Mouse (Mus musculus) kidney, adult 2 months (tissue): ENCODE measurements around the gene Bbip1. TPM values are rescaled to one million over a fixed set of nuclear protein-coding genes. Genes with fewer than 3 reads are reported as not detected.

Source experiments
- DNase-seq: peaks from one replicate; pipeline ENCODE4 v3.0.0; 2021
- H3K27ac ChIP-seq: fragments of 200-500 bp; 2 replicates; pipeline ENCODE4 v1.5.1; 2012; ENCODE audit warnings: low read depth, low read length, control low read depth, inconsistent platforms; ENCODE audit not compliant: insufficient read depth
- H3K27me3 ChIP-seq: fragments of 200-500 bp; replicated peaks from 2 replicates; pipeline ENCODE4 v1.6.1; 2012; ENCODE audit warnings: mild to moderate bottlenecking, moderate library complexity, low read length, inconsistent platforms; ENCODE audit not compliant: control insufficient read depth, insufficient read depth
- H3K36me3 ChIP-seq: fragments of 200-500 bp; 2 replicates; pipeline ENCODE4 v1.6.1; 2012; ENCODE audit warnings: mild to moderate bottlenecking, moderate library complexity, low read length, inconsistent platforms; ENCODE audit not compliant: control insufficient read depth, insufficient read depth
- H3K4me1 ChIP-seq: fragments of 200-500 bp; 2 replicates; pipeline ENCODE4 v1.6.1; 2011; ENCODE audit warnings: low read length; ENCODE audit not compliant: control insufficient read depth, insufficient read depth
- H3K4me3 ChIP-seq: fragments of 200-500 bp; 2 replicates; pipeline ENCODE4 v1.5.1; 2011; ENCODE audit warnings: mild to moderate bottlenecking, low read depth, low read length, control low read depth; ENCODE audit not compliant: insufficient read depth
- CTCF ChIP-seq: fragments of 200-500 bp; conservative IDR thresholded peaks from 2 replicates; pipeline ENCODE4 v1.5.1; 2011; ENCODE audit warnings: low read depth, mild to moderate bottlenecking, control low read depth, low read length, moderate library complexity, mixed read lengths; ENCODE audit not compliant: insufficient read depth, insufficient read length
- POLR2A ChIP-seq: fragments of 200-500 bp; IDR thresholded peaks from one replicate; pipeline ENCODE4 v1.6.1; 2011; ENCODE audit warnings: low read depth, low read length, control low read depth
- WGBS: fragments of 180-500 bp; shearing (Covaris S2); methylation state at CpG from one replicate; pipeline ENCODE4 v1.1.7; 2018; 5-methylcytosine and 5-hydroxymethylcytosine counted together
- polyA plus RNA-seq: library from polyadenylated mRNA; depleted of rRNA; stranded (reverse); fragments of >200 nt; gene quantifications from 2 replicates; pipeline ENCODE4 v1.2.3, GENCODE M21; 2012

Bbip1 gene
- polyA plus RNA-seq, 1 experiment, result 12.6 TPM

GRCm38 (mm10) chr19:53891569-53891968 lies 52.9 kb downstream of the Bbip1 start:
- DNase-seq, result no peak
- TF ChIP-seq CTCF (no peak), POLR2A (no peak)
- Histone ChIP-seq H3K27ac (no peak overlapping the region), H3K36me3 (no peaks in the 10 kb centered on the region), H3K27me3 (no peaks in the 10 kb centered on the region), H3K4me3 (no peak overlapping the region), H3K4me1 (no peaks in the 10 kb centered on the region)
- WGBS, result 95% methylated on average over 2 of the region's 2 CpGs

- Histone ChIP-seq H3K4me3 (no peak overlapping the region), H3K27me3 (no peaks in the 10 kb centered on the region), H3K36me3 (no peaks in the 10 kb centered on the region), H3K27ac (no peak overlapping the region), H3K4me1 (no peaks in the 10 kb centered on the region)
- 73% methylated on average over 5 of the region's 5 CpGs for WGBS
- DNase-seq, result peak; percentile 34
- no peak for TF ChIP-seq POLR2A
- no peak for TF ChIP-seq CTCF
Observed at GRCm38 (mm10) chr19:53890781-53891251, 53.6 kb downstream of the Bbip1 start.

GRCm38 (mm10) chr19:53890274-53890673 lies 54.2 kb downstream of the Bbip1 start:
- no peak overlapping the region for H3K27ac ChIP-seq

GRCm38 (mm10) chr19:53889555-53889954 lies 54.9 kb downstream of the Bbip1 start:
- H3K4me1 ChIP-seq, result no peaks in the 10 kb centered on the region
- DNase-seq, result no peak
- H3K4me3 ChIP-seq, result no peak overlapping the region
- H3K27me3 ChIP-seq, result no peaks in the 10 kb centered on the region
- TF ChIP-seq CTCF (no peak), POLR2A (no peak)
- WGBS, result 60% methylated on average over 5 of the region's 5 CpGs
- H3K27ac ChIP-seq, result no peak overlapping the region
- no peaks in the 10 kb centered on the region for H3K36me3 ChIP-seq

More at GRCm38 (mm10) chr19:53890274-53890673, 54.2 kb downstream of the Bbip1 start:
- H3K4me3 ChIP-seq, result no peak overlapping the region
- WGBS, result 76% methylated on average over 5 of the region's 5 CpGs
- no peaks in the 10 kb centered on the region for H3K27me3 ChIP-seq
- TF ChIP-seq POLR2A, result no peak
- TF ChIP-seq CTCF, result no peak
- no peaks in the 10 kb centered on the region for H3K36me3 ChIP-seq
- DNase-seq, result no peak
- no peaks in the 10 kb centered on the region for H3K4me1 ChIP-seq

GRCm38 (mm10) chr19:53888331-53888730 lies 56.1 kb downstream of the Bbip1 start:
- DNase-seq, result no peak
- Histone ChIP-seq H3K27ac (no peak overlapping the region), H3K36me3 (no peaks in the 10 kb centered on the region), H3K4me3 (no peak overlapping the region), H3K4me1 (no peaks in the 10 kb centered on the region), H3K27me3 (no peaks in the 10 kb centered on the region)
- WGBS, result 79% methylated on average over 9 of the region's 9 CpGs
- TF ChIP-seq POLR2A (no peak), CTCF (no peak)

GRCm38 (mm10) chr19:53887822-53888221 lies 56.6 kb downstream of the Bbip1 start:
- Histone ChIP-seq H3K4me3 (no peak overlapping the region), H3K36me3 (no peaks in the 10 kb centered on the region), H3K4me1 (no peaks in the 10 kb centered on the region), H3K27me3 (no peaks in the 10 kb centered on the region), H3K27ac (no peak overlapping the region)
- no peak for DNase-seq
- WGBS, result 89% methylated on average over 3 of the region's 3 CpGs
- TF ChIP-seq CTCF, result no peak
- no peak for TF ChIP-seq POLR2A

GRCm38 (mm10) chr19:53886576-53887370 lies 57.7 kb downstream of the Bbip1 start:
- H3K36me3 ChIP-seq, result no peaks in the 10 kb centered on the region
- no peak overlapping the region for H3K27ac ChIP-seq
- no peak overlapping the region for H3K4me3 ChIP-seq
- H3K4me1 ChIP-seq, result no peaks in the 10 kb centered on the region
- DNase-seq, result no peak
- WGBS, result 93% methylated on average over 10 of the region's 10 CpGs
- no peaks in the 10 kb centered on the region for H3K27me3 ChIP-seq
- TF ChIP-seq CTCF, result no peak
